Mouse (Mus musculus) lung, embryonic 16.5 days (tissue): ENCODE data around the gene Mief2. TPM values are rescaled to one million over a fixed set of nuclear protein-coding genes. Genes with fewer than 3 reads are reported as not detected.

ENCODE experiments used
- ATAC-seq: fragments of 200-750 bp; cut with Nextera tagmentation; 2 replicates; pipeline ENCODE4 v1.8.0; 2017; ENCODE audit warnings: low read depth, mild to moderate bottlenecking, moderate library complexity
- H3K27ac ChIP-seq: fragments of 300-500 bp; sonication (generic); 2 replicates; pipeline ENCODE4 v1.5.1; 2014; ENCODE audit warnings: mild to moderate bottlenecking, control low read depth, low read length
- H3K27me3 ChIP-seq: fragments of 300-500 bp; sonication (generic); 2 replicates; pipeline ENCODE4 v1.6.1; 2014; ENCODE audit warnings: low read depth, low read length, mixed read lengths; ENCODE audit not compliant: control insufficient read depth, insufficient read depth
- H3K36me3 ChIP-seq: fragments of 300-500 bp; sonication (generic); 2 replicates; pipeline ENCODE4 v1.6.1; 2014; ENCODE audit warnings: low read length; ENCODE audit not compliant: control insufficient read depth, insufficient read depth
- H3K4me1 ChIP-seq: fragments of 300-500 bp; sonication (generic); replicated peaks from 2 replicates; pipeline ENCODE4 v1.6.1; 2014; ENCODE audit warnings: low read length, mixed read lengths; ENCODE audit not compliant: control insufficient read depth, insufficient read depth
- H3K4me2 ChIP-seq: fragments of 300-500 bp; sonication (generic); 2 replicates; pipeline ENCODE4 v1.6.1; 2014; ENCODE audit warnings: low read depth, low read length, control low read depth
- H3K4me3 ChIP-seq: fragments of 300-500 bp; sonication (generic); 2 replicates; pipeline ENCODE4 v1.5.1; 2014; ENCODE audit warnings: mild to moderate bottlenecking, low read length, control low read depth
- H3K9ac ChIP-seq: fragments of 300-500 bp; sonication (generic); 2 replicates; pipeline ENCODE4 v1.6.1; 2014; ENCODE audit warnings: low read length, control low read depth
- H3K9me3 ChIP-seq: fragments of 300-500 bp; sonication (generic); 2 replicates; pipeline ENCODE4 v1.6.1; 2016; ENCODE audit warnings: low read length; ENCODE audit not compliant: control insufficient read depth
- WGBS: fragments of 180-500 bp; shearing (Covaris S2); extraction: QIAGEN DNeasy Blood & Tissue Kit; methylation state at CpG from one replicate; pipeline ENCODE4 v1.1.7; 2014; 5-methylcytosine and 5-hydroxymethylcytosine counted together
- polyA plus RNA-seq: library from polyadenylated mRNA; unstranded; fragments of >200 nt; fragmentation: Nextera tagmentation; extraction: Ambion mirVana; gene quantifications from 2 replicates; pipeline ENCODE4 v1.2.1, GENCODE M21; 2015

Gene Mief2
- polyA plus RNA-seq, 1 experiment from 2014 or later: 13.9 TPM

DNA sequence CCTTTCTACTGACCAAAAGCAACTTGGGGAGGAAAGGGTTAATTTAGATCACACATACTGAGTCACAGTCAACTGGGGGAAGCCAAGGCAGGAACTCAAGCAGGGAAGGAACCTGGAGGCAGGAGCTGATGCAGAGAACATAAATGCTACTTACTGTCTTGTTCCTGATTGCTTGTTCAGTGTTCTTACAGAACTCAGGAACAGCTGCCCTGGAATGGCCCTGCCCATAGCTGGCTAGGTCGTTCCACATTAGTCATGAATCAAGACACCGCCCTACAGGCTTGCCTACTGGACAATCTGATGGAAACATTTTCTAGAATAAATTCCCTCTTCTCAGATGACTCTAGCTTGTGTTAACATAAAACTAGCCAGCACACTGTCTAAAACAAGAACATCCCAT is 6.0 kb downstream of the Mief2 start:
- no peak for ATAC-seq
- H3K27me3 ChIP-seq: no peaks in the 10 kb centered on the region
- 70% methylated on average over 2 of the region's 2 CpGs for WGBS

GRCm38 (mm10) chr11:60735191-60735590 is 7.0 kb downstream of the Mief2 start:
- H3K4me1 ChIP-seq: no peaks in the 10 kb centered on the region; the same call in 1 of the 2 replicates
- H3K4me3 ChIP-seq: no peak overlapping the region
- H3K4me2 ChIP-seq: no peak overlapping the region
- ATAC-seq: no peak
- H3K27me3 ChIP-seq: no peaks in the 10 kb centered on the region
- WGBS: 64% methylated on average over 5 of the region's 5 CpGs
- H3K27ac ChIP-seq: no peak overlapping the region
- no peaks in the 10 kb centered on the region; the same call in none of the 2 replicates for H3K36me3 ChIP-seq
- no peaks in the 10 kb centered on the region for H3K9me3 ChIP-seq
- no peak overlapping the region for H3K9ac ChIP-seq

More for the DNA sequence above, 6.0 kb downstream of the Mief2 start:
- Histone ChIP-seq H3K9ac (no peak overlapping the region), H3K4me2 (no peak overlapping the region), H3K9me3 (no peaks in the 10 kb centered on the region), H3K4me1 (peaks cover 7% of the 10 kb centered on the region), H3K27ac (no peak overlapping the region), H3K4me3 (no peak overlapping the region), H3K36me3 (no peaks in the 10 kb centered on the region; the same call in none of the 2 replicates)

DNA sequence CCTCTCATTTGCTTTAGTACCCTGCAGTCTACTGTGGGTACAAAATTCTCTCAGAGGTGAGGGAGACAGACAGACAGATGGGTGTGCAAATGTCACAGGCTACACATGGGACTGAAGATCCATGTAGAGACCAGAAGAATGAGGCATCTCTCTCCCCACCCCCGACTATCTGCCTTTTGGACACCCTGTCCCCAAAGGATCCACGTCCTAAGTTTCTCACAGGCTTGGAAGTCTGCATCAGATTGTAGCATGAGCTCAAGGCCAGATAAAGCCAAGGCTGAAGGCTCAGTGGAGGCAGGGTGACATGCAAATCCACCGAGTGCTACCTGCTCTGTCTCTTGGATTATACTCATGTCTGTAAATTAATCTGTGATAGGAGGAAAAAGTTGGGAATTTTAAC is 8.3 kb downstream of the Mief2 start:
- ATAC-seq: no peak
- H3K9me3 ChIP-seq: no peaks in the 10 kb centered on the region

DNA sequence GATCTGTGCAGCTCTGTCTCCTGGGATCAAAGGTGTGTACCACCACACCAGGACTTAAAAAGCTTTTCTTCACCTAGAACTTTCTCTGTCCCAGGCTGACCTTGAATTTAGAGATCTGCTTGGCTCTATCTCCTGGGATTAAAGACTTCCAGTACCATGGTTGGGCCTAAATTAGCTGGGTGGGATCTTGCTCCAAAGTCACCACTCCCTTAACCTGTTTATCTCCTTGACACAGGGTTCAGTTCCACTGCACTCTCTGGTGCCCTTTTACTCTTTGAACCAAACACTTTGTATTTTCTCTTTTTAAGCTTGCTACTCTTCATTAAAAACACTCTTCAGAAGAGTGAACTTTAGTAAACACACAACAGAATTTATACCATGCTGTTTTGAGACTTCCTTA is 9.3 kb downstream of the Mief2 start:
- Histone ChIP-seq H3K4me3 (no peak overlapping the region), H3K4me2 (no peak overlapping the region), H3K27ac (no peak overlapping the region), H3K9me3 (no peaks in the 10 kb centered on the region), H3K9ac (no peak overlapping the region), H3K36me3 (peaks cover 6% of the 10 kb centered on the region), H3K27me3 (no peaks in the 10 kb centered on the region), H3K4me1 (no peaks in the 10 kb centered on the region)
- ATAC-seq: no peak

More for the DNA sequence above, 8.3 kb downstream of the Mief2 start:
- no peak overlapping the region for H3K4me2 ChIP-seq
- no peaks in the 10 kb centered on the region for H3K4me1 ChIP-seq
- H3K4me3 ChIP-seq: no peak overlapping the region
- H3K27ac ChIP-seq: no peak overlapping the region
- WGBS: 74% methylated on average over 3 of the region's 3 CpGs
- H3K9ac ChIP-seq: no peak overlapping the region
- H3K27me3 ChIP-seq: no peaks in the 10 kb centered on the region
- H3K36me3 ChIP-seq: no peaks in the 10 kb centered on the region; the same call in none of the 2 replicates

DNA sequence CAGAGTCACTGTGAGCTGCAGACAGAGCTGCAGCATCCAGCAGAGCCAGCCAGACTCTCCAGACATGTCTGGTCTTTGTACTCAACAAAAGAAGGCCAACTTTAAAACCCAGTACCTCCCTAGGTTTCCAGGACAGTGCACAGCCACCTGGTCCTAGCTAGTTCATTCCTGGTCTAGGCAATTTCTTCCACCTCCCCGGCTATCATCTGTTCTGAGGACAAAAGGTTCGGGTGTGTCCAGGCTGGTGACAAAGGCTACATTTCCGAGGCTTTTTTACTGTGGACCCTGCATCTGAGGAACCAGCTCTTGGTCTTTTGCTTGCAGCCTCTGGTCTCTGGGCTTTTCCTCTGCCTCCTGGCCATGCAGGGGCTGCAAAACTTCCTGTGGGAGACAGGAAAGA is 12.1 kb downstream of the Mief2 start:
- Histone ChIP-seq H3K4me2 (no peak overlapping the region), H3K4me1 (no peaks in the 10 kb centered on the region), H3K36me3 (peaks cover 12% of the 10 kb centered on the region), H3K27ac (no peak overlapping the region), H3K27me3 (no peaks in the 10 kb centered on the region), H3K9ac (no peak overlapping the region), H3K4me3 (no peak overlapping the region), H3K9me3 (no peaks in the 10 kb centered on the region)
- no peak for ATAC-seq
- WGBS: 76% methylated on average over 3 of the region's 3 CpGs

GRCm38 (mm10) chr11:60755570-60755969 is 27.4 kb downstream of the Mief2 start:
- no peak for ATAC-seq
- H3K27me3 ChIP-seq: no peaks in the 10 kb centered on the region
- WGBS: 90% methylated on average over 7 of the region's 7 CpGs
- H3K4me3 ChIP-seq: no peak overlapping the region
- no peaks in the 10 kb centered on the region for H3K9me3 ChIP-seq
- H3K27ac ChIP-seq: no peak overlapping the region
- H3K4me2 ChIP-seq: no peak overlapping the region
- H3K36me3 ChIP-seq: peaks cover 44% of the 10 kb centered on the region
- no peaks in the 10 kb centered on the region for H3K4me1 ChIP-seq
- no peak overlapping the region for H3K9ac ChIP-seq

GRCm38 (mm10) chr11:60761681-60762080 is 33.5 kb downstream of the Mief2 start:
- Histone ChIP-seq H3K4me2 (no peak overlapping the region), H3K27ac (no peak overlapping the region), H3K9ac (no peak overlapping the region), H3K4me3 (no peak overlapping the region), H3K4me1 (no peaks in the 10 kb centered on the region), H3K36me3 (peaks cover 20% of the 10 kb centered on the region), H3K27me3 (no peaks in the 10 kb centered on the region), H3K9me3 (no peaks in the 10 kb centered on the region)
- 84% methylated on average over 3 of the region's 3 CpGs for WGBS
- ATAC-seq: no peak

DNA sequence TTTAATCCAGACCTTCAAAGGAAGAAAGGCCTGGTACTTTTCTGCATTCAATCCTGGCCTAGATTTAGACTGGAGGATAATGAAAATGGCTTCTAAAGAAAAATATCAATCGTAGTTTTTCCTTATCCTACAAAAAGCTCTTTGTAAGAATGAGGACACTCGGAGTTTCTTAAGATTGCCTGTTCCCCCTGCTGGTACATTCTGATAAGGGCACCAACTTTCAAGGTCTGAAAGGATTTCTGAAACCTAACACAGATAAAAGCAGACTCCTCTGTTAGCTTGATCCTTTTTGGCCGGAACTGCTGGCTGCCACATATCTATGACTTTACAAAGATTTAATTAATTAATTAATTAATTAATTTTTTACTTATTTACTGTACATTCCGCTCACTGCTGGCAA is 38.8 kb downstream of the Mief2 start:
- Histone ChIP-seq H3K36me3 (peaks cover under 1% of the 10 kb centered on the region; the same call in 1 of the 2 replicates), H3K27ac (no peak overlapping the region), H3K9me3 (no peaks in the 10 kb centered on the region), H3K4me3 (no peak overlapping the region), H3K4me2 (no peak overlapping the region), H3K27me3 (no peaks in the 10 kb centered on the region), H3K9ac (no peak overlapping the region), H3K4me1 (no peaks in the 10 kb centered on the region)
- 79% methylated on average over 4 of the region's 4 CpGs for WGBS
- ATAC-seq: no peak

DNA sequence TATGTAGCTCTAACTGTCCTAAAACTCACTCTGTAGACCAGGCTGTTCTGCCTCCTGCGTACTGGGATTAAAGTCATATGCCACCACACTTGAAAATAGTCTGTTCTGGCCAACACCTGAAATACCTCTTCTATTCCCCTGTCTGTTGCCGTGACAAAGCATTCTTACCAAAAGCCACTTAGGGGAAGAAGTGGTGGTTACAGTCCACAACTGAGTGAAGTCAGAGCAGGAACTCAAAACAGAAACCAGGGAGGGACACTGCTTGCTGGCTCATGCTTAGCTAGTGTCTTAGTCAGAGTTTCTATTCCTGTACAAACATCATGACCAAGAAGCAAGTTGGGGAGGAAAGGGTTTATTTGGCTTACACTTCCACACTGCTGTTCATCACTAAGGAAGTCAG is 41.1 kb downstream of the Mief2 start:
- 71% methylated on average over 2 of the region's 2 CpGs for WGBS
- Histone ChIP-seq H3K4me3 (no peak overlapping the region), H3K27ac (no peak overlapping the region)

DNA sequence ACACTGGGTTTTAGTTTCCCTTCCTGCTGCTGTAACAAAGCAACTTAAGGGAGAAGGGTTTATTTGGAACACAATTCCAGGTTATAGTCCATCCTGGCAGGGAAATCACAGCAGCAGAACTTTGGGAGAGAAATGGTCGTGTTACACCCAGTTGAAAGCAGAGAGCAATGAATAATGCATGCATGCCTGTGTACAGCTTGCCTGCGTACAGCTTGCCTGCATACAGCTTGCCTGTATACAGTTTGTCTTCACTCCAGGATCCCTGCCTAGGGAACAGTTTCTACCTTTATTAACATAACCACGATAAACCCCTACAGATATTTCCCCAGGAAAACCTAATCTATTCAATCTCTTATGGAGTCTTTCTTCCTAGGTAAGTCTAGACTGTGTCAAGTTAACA is 42.6 kb downstream of the Mief2 start:
- Histone ChIP-seq H3K36me3 (no peaks in the 10 kb centered on the region), H3K4me1 (peaks cover 15% of the 10 kb centered on the region), H3K4me3 (no peak overlapping the region), H3K9ac (no peak overlapping the region), H3K27ac (no peak overlapping the region), H3K4me2 (no peak overlapping the region), H3K9me3 (no peaks in the 10 kb centered on the region), H3K27me3 (no peaks in the 10 kb centered on the region)
- WGBS: 87% methylated on average over 3 of the region's 3 CpGs
- no peak for ATAC-seq

More for the DNA sequence above, 41.1 kb downstream of the Mief2 start:
- no peaks in the 10 kb centered on the region for H3K9me3 ChIP-seq
- no peak overlapping the region for H3K4me2 ChIP-seq
- no peak for ATAC-seq
- H3K27me3 ChIP-seq: no peaks in the 10 kb centered on the region
- peaks cover 3% of the 10 kb centered on the region; the same call in 1 of the 2 replicates for H3K4me1 ChIP-seq
- no peak overlapping the region for H3K9ac ChIP-seq
- H3K36me3 ChIP-seq: no peaks in the 10 kb centered on the region
